Mouse (Mus musculus) midbrain, embryonic 12.5 days (tissue): Measurements from ENCODE around the gene Palm3. TPM values are rescaled to one million over a fixed set of nuclear protein-coding genes. Genes with fewer than 3 reads are reported as not detected.

Source experiments
- ATAC-seq: fragments of 200-750 bp; cut with Nextera tagmentation; 2 replicates; pipeline ENCODE4 v1.8.0; 2017; ENCODE audit warnings: low read depth, moderate TSS enrichment, moderate library complexity; ENCODE audit not compliant: low FRiP score
- H3K27ac ChIP-seq: fragments of 300-500 bp; sonication (generic); replicated peaks from 2 replicates; pipeline ENCODE4 v1.5.1; 2016; ENCODE audit warnings: mild to moderate bottlenecking
- H3K27me3 ChIP-seq: fragments of 300-500 bp; sonication (generic); 2 replicates; pipeline ENCODE4 v1.6.1; 2016; ENCODE audit warnings: mild to moderate bottlenecking
- H3K36me3 ChIP-seq: fragments of 300-500 bp; sonication (generic); 2 replicates; pipeline ENCODE4 v1.6.1; 2016
- H3K4me1 ChIP-seq: fragments of 300-500 bp; sonication (generic); 2 replicates; pipeline ENCODE4 v1.6.1; 2016
- H3K4me2 ChIP-seq: fragments of 300-500 bp; sonication (generic); replicated peaks from 2 replicates; pipeline ENCODE4 v1.6.1; 2016; ENCODE audit warnings: mild to moderate bottlenecking, moderate library complexity
- H3K4me3 ChIP-seq: fragments of 300-500 bp; sonication (generic); 2 replicates; pipeline ENCODE4 v1.5.1; 2016; ENCODE audit warnings: mild to moderate bottlenecking
- H3K9ac ChIP-seq: fragments of 300-500 bp; sonication (generic); replicated peaks from 2 replicates; pipeline ENCODE4 v1.6.1; 2016; ENCODE audit warnings: mild to moderate bottlenecking, moderate library complexity
- H3K9me3 ChIP-seq: fragments of 300-500 bp; sonication (generic); 2 replicates; pipeline ENCODE4 v1.6.1; 2016; ENCODE audit warnings: mild to moderate bottlenecking
- WGBS: fragments of 180-500 bp; shearing (Covaris S2); methylation state at CpG from one replicate; pipeline ENCODE4 v1.1.7; 2016; 5-methylcytosine and 5-hydroxymethylcytosine counted together
- polyA plus RNA-seq: library from polyadenylated mRNA; unstranded; fragments of >200 nt; fragmentation: Nextera tagmentation; extraction: Ambion mirVana; gene quantifications from 2 replicates; pipeline ENCODE4 v1.2.1, GENCODE M21; 2016

Gene Palm3
- 3.5 and 3.9 TPM in 2 replicates for polyA plus RNA-seq

DNA sequence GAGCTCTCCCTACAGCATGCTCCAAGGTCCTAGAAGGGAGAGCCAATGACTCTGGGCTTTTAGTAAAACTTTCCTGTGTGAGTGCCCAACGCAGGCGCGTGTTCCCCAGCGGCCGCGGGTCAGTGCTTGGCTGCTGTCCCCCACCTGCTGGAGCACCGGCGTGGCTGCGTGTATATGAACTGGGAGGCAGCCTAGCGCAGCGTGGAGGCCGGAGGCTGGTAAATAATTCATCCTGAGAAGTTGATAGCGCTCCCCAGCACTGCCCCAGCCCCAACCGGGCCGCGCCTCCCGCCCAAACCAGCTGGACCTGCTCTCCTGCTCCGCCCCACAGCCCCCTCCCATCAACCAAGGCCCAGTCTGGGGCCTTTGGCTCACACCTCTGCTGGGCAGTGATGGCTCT is at the start of gene Palm3:
Gene Palm3, plus strand, starts transcription at position 376 of the 400 bp plus-strand sequence.
- WGBS, result 9% methylated on average over 18 of the region's 18 CpGs
- H3K4me2 ChIP-seq, result no peak within 1 kb of the TSS
- H3K9ac ChIP-seq, result no peak within 1 kb of the TSS
- no peak within 1 kb of the TSS for H3K4me3 ChIP-seq
- no peaks in the 10 kb centered on the region for H3K9me3 ChIP-seq
- ATAC-seq, result no peak
- H3K4me1 ChIP-seq, result peaks cover 13% of the 10 kb centered on the region
- no peaks in the 10 kb centered on the region for H3K36me3 ChIP-seq
- no peak within 1 kb of the TSS for H3K27ac ChIP-seq
- H3K27me3 ChIP-seq, result peaks cover 62% of the 10 kb centered on the region

DNA sequence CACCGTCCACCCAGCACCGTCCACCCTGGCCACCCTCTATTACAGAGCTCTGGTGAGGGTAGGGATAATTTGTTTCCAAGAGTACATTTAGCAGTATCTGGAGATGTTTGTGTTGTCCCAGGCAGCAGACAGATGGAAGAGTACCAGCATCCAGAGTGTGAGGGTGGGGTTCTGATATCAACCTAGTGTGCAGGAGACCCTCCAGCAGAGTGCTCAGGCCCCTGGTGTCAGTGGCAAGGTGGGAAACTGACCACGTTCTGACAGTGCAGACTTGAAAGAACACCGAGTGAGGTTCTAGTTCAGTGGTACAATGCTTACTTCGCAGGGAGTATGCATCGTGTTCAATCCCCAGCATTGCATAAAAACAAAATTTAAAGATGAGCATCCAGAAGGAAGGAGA is 49.6 kb upstream of the Palm3 start:
- peaks cover 29% of the 10 kb centered on the region for H3K36me3 ChIP-seq
- peak overlapping the region; percentile 95; the same call in 1 of the 2 replicates for H3K4me3 ChIP-seq
- H3K27me3 ChIP-seq, result no peaks in the 10 kb centered on the region
- H3K27ac ChIP-seq, result 0 out of 2 replicates have a peak overlapping the region, but pooled peaks have one; percentile 90
- H3K9ac ChIP-seq, result 0 out of 2 replicates have a peak overlapping the region, but pooled peaks have one; percentile 86
- peaks cover 22% of the 10 kb centered on the region for H3K4me1 ChIP-seq
- no peak for ATAC-seq
- WGBS, result 71% methylated on average over 6 of the region's 6 CpGs
- H3K4me2 ChIP-seq, result peak overlapping the region; percentile 80
- H3K9me3 ChIP-seq, result no peaks in the 10 kb centered on the region

DNA sequence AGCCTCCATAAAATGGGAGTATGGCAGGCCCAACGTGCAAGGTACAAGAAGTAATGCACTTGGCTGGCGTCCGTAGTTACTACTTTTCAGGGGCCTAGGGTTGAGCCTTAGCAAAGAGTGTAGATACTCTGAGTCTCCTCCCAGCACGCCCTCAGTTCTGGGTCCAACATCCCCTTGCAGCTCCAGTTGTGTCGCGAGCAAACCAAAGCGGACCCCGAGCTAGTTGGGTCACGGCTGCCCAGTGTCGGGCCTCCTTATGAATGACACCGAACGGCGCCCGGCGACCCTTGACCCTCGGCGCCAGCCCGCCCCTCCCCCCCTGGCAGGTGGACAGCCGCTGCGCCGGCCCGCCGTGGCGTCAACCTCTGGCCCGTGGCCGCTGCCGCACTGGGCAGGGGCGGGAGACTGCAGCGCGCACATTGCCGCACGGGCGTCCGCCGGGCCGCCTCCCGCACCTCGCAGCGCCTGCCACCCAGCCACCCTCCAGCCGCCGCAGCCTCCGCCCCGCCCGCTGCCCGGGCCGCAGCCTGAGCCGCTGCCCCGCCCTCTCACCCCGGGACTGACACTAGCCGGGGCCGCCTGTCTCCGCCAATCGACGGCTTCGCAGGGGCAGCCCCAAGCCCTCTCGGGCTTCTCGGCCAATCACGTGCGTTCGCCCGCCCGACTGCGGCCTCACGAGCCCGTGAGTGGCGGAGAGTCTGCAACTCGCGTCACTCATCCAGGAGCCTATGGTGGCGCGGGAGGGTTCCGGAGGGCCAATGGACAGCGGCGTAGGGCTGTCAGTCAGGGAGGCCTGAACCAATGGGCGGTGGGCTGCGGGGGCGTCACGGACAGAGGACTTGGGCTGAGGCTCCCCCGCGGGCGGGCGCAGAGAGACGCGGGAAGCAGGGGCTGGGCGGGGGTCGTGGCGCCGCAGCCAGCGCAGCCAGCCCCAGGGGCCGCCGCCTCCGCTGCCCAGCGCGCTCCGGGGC is 48.8 kb upstream of the Palm3 start, which contains the start of gene Prkaca:
Gene Prkaca, plus strand, starts transcription at position 844 of the 971 bp plus-strand sequence.
- H3K9me3 ChIP-seq, result no peaks in the 10 kb centered on the region
- H3K4me2 ChIP-seq, result peak within 1 kb of the TSS; percentile 98
- H3K4me3 ChIP-seq, result peak within 1 kb of the TSS; percentile 95
- peaks cover 22% of the 10 kb centered on the region for H3K36me3 ChIP-seq
- H3K27me3 ChIP-seq, result no peaks in the 10 kb centered on the region
- H3K9ac ChIP-seq, result peak within 1 kb of the TSS; percentile 87
- peaks cover 29% of the 10 kb centered on the region for H3K4me1 ChIP-seq
- peak within 1 kb of the TSS; percentile 90 for H3K27ac ChIP-seq
- WGBS, result under 1% methylated on average over 63 of the region's 94 CpGs
- ATAC-seq, result peak; percentile 100

DNA sequence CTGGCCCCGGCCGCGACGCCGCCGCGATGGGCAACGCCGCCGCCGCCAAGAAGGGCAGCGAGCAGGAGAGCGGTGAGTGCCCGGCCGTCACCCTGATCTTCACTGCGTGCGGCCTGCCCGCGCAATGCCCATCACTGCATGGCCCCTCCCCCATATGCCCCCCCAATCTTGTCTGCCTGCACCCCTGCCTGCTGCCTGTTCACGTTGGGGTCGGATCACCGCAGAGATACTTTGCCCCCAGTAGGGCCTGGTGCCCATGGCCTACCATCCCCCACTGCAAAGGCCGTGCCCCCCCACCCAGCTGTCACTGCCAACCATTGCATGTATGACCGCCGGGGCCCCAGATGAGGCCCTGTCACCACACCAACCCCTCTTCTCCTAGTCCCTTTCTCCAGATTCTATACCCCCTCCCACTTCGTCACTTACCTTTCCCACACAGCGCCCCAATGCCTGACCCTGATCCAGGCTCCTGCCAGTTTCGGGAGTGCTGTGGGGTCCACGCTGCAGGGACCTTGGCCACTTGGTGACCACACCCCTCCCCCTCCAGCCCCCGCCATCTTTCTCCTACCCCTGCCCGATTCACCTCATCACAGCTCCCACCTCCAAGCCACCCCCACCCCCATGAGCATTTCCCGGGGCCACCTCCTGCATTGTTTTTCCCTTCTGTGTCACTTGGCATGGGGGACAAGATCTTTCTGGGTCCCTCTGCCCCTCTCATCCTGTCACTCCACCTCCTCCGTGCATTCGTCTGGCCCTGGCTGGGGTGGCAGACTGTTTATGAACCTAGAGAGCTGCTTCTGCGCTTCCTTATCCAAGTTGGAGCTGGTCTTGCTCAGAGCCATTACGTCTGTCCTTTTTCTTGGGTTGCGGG is 47.9 kb upstream of the Palm3 start:
- peak overlapping the region; percentile 95 for H3K4me3 ChIP-seq
- peak overlapping the region; percentile 77 for H3K27ac ChIP-seq
- ATAC-seq, result no peak; the same call in none of the 2 replicates
- no peaks in the 10 kb centered on the region for H3K27me3 ChIP-seq
- 3% methylated on average over 37 of the region's 37 CpGs for WGBS
- H3K9me3 ChIP-seq, result no peaks in the 10 kb centered on the region
- peak overlapping the region; percentile 98 for H3K4me2 ChIP-seq
- H3K4me1 ChIP-seq, result peaks cover 37% of the 10 kb centered on the region
- peaks cover 12% of the 10 kb centered on the region for H3K36me3 ChIP-seq
- peak overlapping the region; percentile 87 for H3K9ac ChIP-seq

DNA sequence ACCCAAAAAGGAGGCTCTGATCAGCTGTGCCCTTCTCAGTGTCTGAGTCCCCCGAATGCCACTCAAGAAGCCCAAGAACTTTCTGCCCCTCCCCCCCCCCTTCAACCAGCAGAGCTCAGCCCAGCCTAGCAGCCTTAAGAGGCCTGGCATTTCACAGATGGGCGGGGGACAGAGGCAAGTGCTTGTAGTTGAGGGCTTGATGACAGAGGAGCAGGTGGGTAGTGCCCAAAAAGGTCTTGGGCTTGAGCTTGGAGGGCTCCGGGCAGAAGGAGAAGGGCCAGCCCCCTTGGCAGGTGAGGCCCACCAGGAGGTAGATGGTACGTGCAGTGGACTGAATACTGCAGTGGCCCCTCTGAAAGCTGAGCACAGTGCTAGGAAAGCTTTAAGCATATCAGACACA is 46.8 kb upstream of the Palm3 start:
- ATAC-seq, result no peak
- Histone ChIP-seq H3K4me2 (peak overlapping the region; percentile 98; the same call in 1 of the 2 replicates), H3K27me3 (no peaks in the 10 kb centered on the region), H3K36me3 (peaks cover 3% of the 10 kb centered on the region), H3K4me3 (peak overlapping the region; percentile 9; the same call in 1 of the 2 replicates), H3K4me1 (peaks cover 37% of the 10 kb centered on the region), H3K9ac (peak overlapping the region; percentile 37; the same call in 1 of the 2 replicates), H3K9me3 (no peaks in the 10 kb centered on the region), H3K27ac (no peak overlapping the region)
- WGBS, result 80% methylated on average over 4 of the region's 4 CpGs

DNA sequence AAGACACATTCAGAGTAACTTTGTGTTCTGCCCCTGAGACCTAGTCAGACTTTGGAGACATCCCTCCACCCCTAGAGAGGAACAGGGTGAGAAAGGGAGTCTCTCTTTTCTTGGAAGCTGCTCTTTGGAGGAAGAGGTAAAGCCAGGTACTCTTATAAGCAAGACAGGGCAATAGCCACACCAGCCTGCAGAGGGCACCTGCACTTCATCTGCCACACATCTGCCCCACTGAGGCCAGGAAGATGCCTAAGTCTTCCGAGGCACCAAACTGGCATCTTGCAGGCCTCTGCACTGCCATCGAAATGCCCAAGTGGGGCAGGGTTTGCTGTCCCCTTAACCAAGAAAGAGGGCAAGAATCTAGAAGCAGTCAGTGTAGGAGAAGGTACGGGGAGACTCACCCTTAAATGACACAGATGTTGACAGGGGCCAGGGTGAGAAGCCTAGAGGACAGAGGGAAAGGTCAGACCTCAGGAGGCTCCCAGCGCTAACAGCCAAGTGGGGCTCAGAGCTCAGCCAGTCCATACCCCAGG is 45.1 kb upstream of the Palm3 start:
- Histone ChIP-seq H3K27me3 (no peaks in the 10 kb centered on the region), H3K27ac (no peak overlapping the region), H3K36me3 (peaks cover 13% of the 10 kb centered on the region), H3K4me1 (peaks cover 37% of the 10 kb centered on the region), H3K9ac (no peak overlapping the region), H3K4me3 (no peak overlapping the region), H3K4me2 (no peak overlapping the region), H3K9me3 (no peaks in the 10 kb centered on the region)
- WGBS, result 85% methylated on average over 4 of the region's 4 CpGs
- no peak for ATAC-seq

DNA sequence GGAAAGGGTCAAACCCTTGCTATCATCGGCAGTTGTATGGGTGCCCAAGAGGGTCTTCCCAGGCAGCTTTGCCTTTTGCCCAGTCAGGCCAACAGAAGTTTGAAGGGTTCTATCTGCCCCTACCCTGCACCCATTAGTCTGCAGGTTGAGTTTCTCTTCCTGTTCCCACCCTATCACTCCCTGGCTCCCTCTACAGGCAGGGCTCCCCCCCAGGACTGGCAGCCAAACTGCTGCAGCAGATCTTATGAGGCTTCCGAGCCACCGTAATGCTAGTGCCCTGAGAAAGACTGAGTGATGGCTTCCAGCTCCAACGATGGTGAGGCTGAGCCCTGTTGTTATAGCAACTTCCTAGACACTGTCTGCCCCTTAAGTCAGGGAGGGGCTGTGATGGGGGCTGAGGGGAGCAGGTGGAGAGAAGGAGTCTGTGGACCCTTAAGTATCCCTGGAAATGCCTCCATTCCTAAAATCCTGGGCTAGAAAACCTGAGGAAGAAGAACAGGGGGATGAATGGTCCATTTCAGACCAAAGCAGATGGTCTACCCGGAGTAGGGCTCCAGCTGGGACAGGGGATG is 44.4 kb upstream of the Palm3 start:
- ATAC-seq, result no peak

DNA sequence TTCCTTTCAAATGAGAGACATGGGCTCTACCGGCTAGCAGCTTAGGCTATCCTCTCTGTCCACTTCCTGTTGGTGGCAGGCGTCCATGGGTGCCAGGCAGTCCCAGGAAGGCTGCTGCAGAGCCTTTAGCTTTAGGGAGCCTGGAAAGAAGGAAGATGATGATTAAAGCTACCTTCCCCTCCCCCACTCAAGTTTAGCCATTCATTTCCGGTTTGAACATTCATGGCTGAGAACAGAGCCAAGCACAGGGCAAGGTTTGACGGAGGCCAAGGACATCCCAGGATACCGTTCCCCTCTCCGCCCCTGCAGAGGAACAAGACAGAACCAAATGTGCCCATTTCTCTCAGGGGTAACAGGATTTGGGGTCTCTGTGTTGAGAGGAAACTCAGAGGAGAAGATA is 43.6 kb upstream of the Palm3 start:
- no peak for ATAC-seq
- no peaks in the 10 kb centered on the region for H3K27me3 ChIP-seq
- no peak overlapping the region for H3K4me2 ChIP-seq
- WGBS, result 76% methylated on average over 6 of the region's 6 CpGs
- H3K9ac ChIP-seq, result no peak overlapping the region
- no peak overlapping the region for H3K4me3 ChIP-seq
- H3K9me3 ChIP-seq, result no peaks in the 10 kb centered on the region
- 0 out of 2 replicates have a peak overlapping the region, but pooled peaks have one; percentile 11 for H3K27ac ChIP-seq
- peaks cover 31% of the 10 kb centered on the region for H3K4me1 ChIP-seq
- peaks cover 28% of the 10 kb centered on the region for H3K36me3 ChIP-seq

More for the DNA sequence above, 44.4 kb upstream of the Palm3 start:
- Histone ChIP-seq H3K4me3 (no peak overlapping the region), H3K4me2 (no peak overlapping the region), H3K27ac (no peak overlapping the region), H3K27me3 (no peaks in the 10 kb centered on the region), H3K36me3 (peaks cover 20% of the 10 kb centered on the region), H3K9ac (0 out of 2 replicates have a peak overlapping the region, but pooled peaks have one; percentile 6), H3K9me3 (no peaks in the 10 kb centered on the region), H3K4me1 (peaks cover 34% of the 10 kb centered on the region)
- WGBS, result 87% methylated on average over 5 of the region's 5 CpGs

DNA sequence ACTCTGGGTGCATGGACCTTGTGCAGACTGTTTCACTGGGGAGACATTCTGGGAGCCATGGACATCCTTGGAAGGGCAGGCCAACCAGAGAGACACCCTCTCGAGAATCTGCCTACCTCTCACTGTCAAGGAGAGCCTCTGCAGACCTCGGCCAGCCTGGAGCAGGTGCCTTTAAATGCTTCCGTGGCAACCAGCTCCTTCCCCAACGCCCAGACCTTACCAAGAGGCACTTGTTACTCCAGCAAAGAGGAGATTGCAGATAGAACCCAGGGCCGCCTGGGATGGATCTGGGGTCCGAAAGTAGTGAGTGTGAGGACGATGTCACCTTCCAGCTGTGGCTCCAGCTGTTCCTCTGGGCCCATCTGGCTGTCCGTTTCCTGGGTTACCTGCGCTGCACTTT is 43.1 kb upstream of the Palm3 start:
- Histone ChIP-seq H3K36me3 (peaks cover 33% of the 10 kb centered on the region), H3K9ac (no peak overlapping the region), H3K4me2 (no peak overlapping the region), H3K4me3 (no peak overlapping the region), H3K9me3 (no peaks in the 10 kb centered on the region), H3K27me3 (no peaks in the 10 kb centered on the region), H3K27ac (0 out of 2 replicates have a peak overlapping the region, but pooled peaks have one; percentile 11), H3K4me1 (peaks cover 31% of the 10 kb centered on the region)
- no peak for ATAC-seq
- 75% methylated on average over 9 of the region's 9 CpGs for WGBS

DNA sequence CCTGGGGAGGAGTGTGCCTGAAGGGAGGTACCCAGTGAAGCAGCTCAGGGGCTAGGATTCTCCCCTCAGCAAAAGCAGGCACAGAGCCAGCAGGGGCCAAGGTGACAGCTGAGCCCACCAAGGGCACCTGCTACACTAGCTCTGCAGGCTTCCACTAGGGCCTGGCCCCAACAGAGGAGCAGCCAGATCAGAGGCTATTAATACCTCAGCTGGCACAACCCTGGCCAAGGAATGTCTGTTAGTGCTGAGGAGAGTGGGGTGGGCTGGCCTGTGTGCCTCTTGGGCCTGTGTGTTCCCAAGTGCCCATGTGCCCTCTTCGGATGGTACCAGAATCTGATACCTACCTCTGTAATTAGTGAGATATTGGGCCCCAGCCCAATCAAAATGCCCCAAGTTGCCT is 41.0 kb upstream of the Palm3 start:
- no peaks in the 10 kb centered on the region for H3K9me3 ChIP-seq
- H3K4me2 ChIP-seq, result no peak overlapping the region
- no peak for ATAC-seq
- 88% methylated on average over 1 of the region's 1 CpGs for WGBS
- 0 out of 2 replicates have a peak overlapping the region, but pooled peaks have one; percentile 20 for H3K9ac ChIP-seq
- peaks cover 15% of the 10 kb centered on the region for H3K4me1 ChIP-seq
- no peaks in the 10 kb centered on the region for H3K27me3 ChIP-seq
- no peak overlapping the region for H3K27ac ChIP-seq
- H3K4me3 ChIP-seq, result no peak overlapping the region
- H3K36me3 ChIP-seq, result peaks cover 49% of the 10 kb centered on the region

DNA sequence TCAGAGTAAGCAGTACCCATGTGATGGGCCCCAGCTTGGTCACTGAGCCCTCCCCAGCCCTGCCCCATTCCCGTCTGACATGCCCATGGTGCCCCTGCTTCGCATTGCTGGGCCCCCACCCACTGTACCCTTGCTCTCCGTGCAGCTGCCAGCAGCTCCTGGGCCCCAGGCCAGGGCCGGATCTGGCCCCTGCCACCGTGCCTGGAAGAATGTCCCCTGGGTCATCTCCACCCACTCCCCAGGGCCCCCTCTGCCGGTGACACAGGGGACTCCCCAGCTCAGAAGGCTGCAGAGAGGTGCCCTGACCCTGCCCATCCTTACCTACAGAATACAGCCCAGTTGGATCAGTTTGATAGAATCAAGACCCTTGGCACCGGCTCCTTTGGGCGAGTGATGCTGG is 40.4 kb upstream of the Palm3 start:
- Histone ChIP-seq H3K9me3 (no peaks in the 10 kb centered on the region), H3K27ac (no peak overlapping the region), H3K4me1 (peaks cover 15% of the 10 kb centered on the region), H3K4me3 (no peak overlapping the region), H3K36me3 (peaks cover 53% of the 10 kb centered on the region), H3K9ac (no peak overlapping the region), H3K4me2 (no peak overlapping the region), H3K27me3 (no peaks in the 10 kb centered on the region)
- no peak for ATAC-seq
- 90% methylated on average over 8 of the region's 8 CpGs for WGBS
